8 mouse cellular contexts compared by ENCODE assay signal in the genomic region with DNA sequence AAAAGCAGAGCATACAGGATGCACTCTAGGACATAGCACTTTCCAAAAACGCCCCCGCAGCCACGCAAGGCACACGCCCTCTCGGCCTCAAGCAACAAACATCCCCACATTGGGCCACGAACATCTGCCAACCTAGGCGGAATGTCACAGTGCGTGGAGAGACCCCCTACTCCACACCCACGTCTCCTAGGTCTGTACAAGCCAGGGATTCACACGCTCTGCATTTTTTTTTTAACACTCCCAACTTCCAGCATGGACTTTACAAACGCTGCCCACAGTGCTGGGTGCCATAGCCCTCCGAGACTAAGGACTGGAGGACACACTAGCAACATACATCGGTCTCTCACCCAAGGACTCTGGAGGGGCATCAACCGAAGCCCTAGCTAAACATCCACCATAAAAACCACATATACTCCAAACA. TPM values are rescaled to one million over a fixed set of nuclear protein-coding genes. Genes with fewer than 3 reads are reported as not detected.
DNase-seq lines count a peak whose midpoint lies in the region; ATAC-seq and TF ChIP-seq lines count a peak whose summit lies in the region.

No protein-coding gene starts in this region.

- peak overlapping the region; percentile 98 for H3K27ac ChIP-seq in ES-E14 (ENCODE audit: insufficient read depth, low read depth, low read length, poor library complexity, severe bottlenecking)
- H3K27ac ChIP-seq in heart, embryonic 16.5 days (ENCODE audit: low read length) = peak overlapping the region; percentile 94
- no peak overlapping the region; the same call in 1 of the 2 replicates for H3K27ac ChIP-seq in liver, embryonic 13.5 days
- H3K27ac ChIP-seq in stomach, postnatal 0 days (replicated peaks) = peak overlapping the region; percentile 99

- H3K4me2 ChIP-seq in heart, embryonic 16.5 days (ENCODE audit: low read depth, low read length) = peak overlapping the region; percentile 93
- H3K4me2 ChIP-seq in liver, embryonic 13.5 days = peak overlapping the region; percentile 75
- H3K4me2 ChIP-seq in stomach, postnatal 0 days (replicated peaks; ENCODE audit: low read depth) = peak overlapping the region; percentile 93

- TF ChIP-seq EP300 in stomach, postnatal 0 days (optimal IDR thresholded peaks at IDR 0.05) = no peak

- H3K9me3 ChIP-seq in ES-E14 (ENCODE audit: control insufficient read depth, insufficient read depth, low read depth, low read length) = no peaks in the 10 kb centered on the region
- H3K9me3 ChIP-seq in heart, embryonic 16.5 days (replicated peaks; ENCODE audit: control insufficient read depth, low read length) = no peaks in the 10 kb centered on the region
- H3K9me3 ChIP-seq in liver, embryonic 13.5 days (replicated peaks) = no peaks in the 10 kb centered on the region
- H3K9me3 ChIP-seq in stomach, postnatal 0 days (ENCODE audit: control insufficient read depth, low read length) = no peaks in the 10 kb centered on the region

- H3K36me3 ChIP-seq in ES-E14 (ENCODE audit: control insufficient read depth, insufficient read depth, low read length, poor library complexity, severe bottlenecking) = peaks cover 10% of the 10 kb centered on the region; the same call in 1 of the 2 replicates
- no peaks in the 10 kb centered on the region for H3K36me3 ChIP-seq in heart, embryonic 16.5 days (ENCODE audit: control insufficient read depth, insufficient read depth)
- no peaks in the 10 kb centered on the region for H3K36me3 ChIP-seq in liver, embryonic 13.5 days
- peaks cover 3% of the 10 kb centered on the region; the same call in 1 of the 2 replicates for H3K36me3 ChIP-seq in stomach, postnatal 0 days (ENCODE audit: control insufficient read depth, insufficient read depth, low read length)

- TF ChIP-seq CTCF in stomach, postnatal 0 days (IDR thresholded peaks at IDR 0.05; ENCODE audit: low read depth) = no peak

- H3K4me3 ChIP-seq in ES-E14 (ENCODE audit: insufficient read depth in 1 of 2, low read depth in 1 of 2, low read length in 2 of 2, poor library complexity in 1 of 2, severe bottlenecking in 1 of 2) = peak overlapping the region; percentile 69 to 93
- H3K4me3 ChIP-seq in heart, embryonic 16.5 days (ENCODE audit: low read length) = peak overlapping the region; percentile 60
- peak overlapping the region; percentile 58 for H3K4me3 ChIP-seq in liver, embryonic 13.5 days (replicated peaks)
- peak overlapping the region; percentile 66 for H3K4me3 ChIP-seq in stomach, postnatal 0 days (ENCODE audit: low read depth, low read length)

- in situ Hi-C loops in ES-E14 (cut with MboI; ENCODE audit: low sequenced_read_pairs in 2 of 2, unreplicated experiment in 2 of 2) = no loop called here

- H3K9ac ChIP-seq in ES-E14 (ENCODE audit: insufficient read depth, low read depth, low read length, poor library complexity, severe bottlenecking) = peak overlapping the region; percentile 81
- peak overlapping the region; percentile 68 for H3K9ac ChIP-seq in heart, embryonic 16.5 days (ENCODE audit: low read length)
- H3K9ac ChIP-seq in liver, embryonic 13.5 days = peak overlapping the region; percentile 60
- H3K9ac ChIP-seq in stomach, postnatal 0 days (ENCODE audit: low read length) = peak overlapping the region; percentile 70

- peaks cover 19% of the 10 kb centered on the region for H3K27me3 ChIP-seq in heart, embryonic 16.5 days (ENCODE audit: control insufficient read depth, insufficient read depth, low read length)
- H3K27me3 ChIP-seq in liver, embryonic 13.5 days = peaks cover 100% of the 10 kb centered on the region
- no peaks in the 10 kb centered on the region for H3K27me3 ChIP-seq in stomach, postnatal 0 days (ENCODE audit: control insufficient read depth, insufficient read depth, low read length)

- ATAC-seq in heart, embryonic 16.5 days (replicated peaks; ENCODE audit: extremely low read depth, insufficient read depth, low FRiP score) = no peak
- no peak for ATAC-seq in liver, embryonic 13.5 days (ENCODE audit: low read depth)
- ATAC-seq in stomach, postnatal 0 days (ENCODE audit: low FRiP score, low TSS enrichment) = no peak

- H3K4me1 ChIP-seq in ES-E14 (ENCODE audit: control insufficient read depth in 2 of 2, insufficient read depth in 2 of 2, low read length in 2 of 2, poor library complexity in 1 of 2) = peaks cover 16 to 26% of the 10 kb centered on the region in 2 experiments
- H3K4me1 ChIP-seq in heart, embryonic 16.5 days (ENCODE audit: control insufficient read depth, insufficient read depth, low read length) = peaks cover 32% of the 10 kb centered on the region
- peaks cover 64% of the 10 kb centered on the region for H3K4me1 ChIP-seq in liver, embryonic 13.5 days (replicated peaks)
- peaks cover 22% of the 10 kb centered on the region for H3K4me1 ChIP-seq in stomach, postnatal 0 days (replicated peaks; ENCODE audit: control insufficient read depth, insufficient read depth)

- peak; percentile 25 for DNase-seq in gastrocnemius, postnatal 10 days
- no peak for DNase-seq in gastrocnemius, adult 8-10 months (ENCODE audit: low spot score in 2 of 2)
- DNase-seq in ES-E14 (ENCODE audit: low read depth, low spot score) = no peak
- no peak for DNase-seq in liver, embryonic 13.5 days
- no peak for DNase-seq in stomach, postnatal 0 days (ENCODE audit: low spot score)
- no peak for DNase-seq in urinary bladder, postnatal 4 days (ENCODE audit: low spot score in 2 of 2)
- DNase-seq in thymus, postnatal 4 days = no peak

- 5% methylated on average over 14 of the region's 14 CpGs for WGBS in heart, embryonic 16.5 days
- 19% methylated on average over 14 of the region's 14 CpGs for WGBS in liver, embryonic 13.5 days (ENCODE audit: insufficient replicate concordance)
- 5% methylated on average over 14 of the region's 14 CpGs for WGBS in stomach, postnatal 0 days

TF ChIP-seq in ES-E14, 5 proteins besides CTCF, POLR2A, EP300 and RAD21:
- TF ChIP-seq HCFC1 (IDR thresholded peaks at IDR 0.05; ENCODE audit: borderline replicate concordance, insufficient read depth, low read length) = no peak
- TF ChIP-seq ZNF384 (IDR thresholded peaks at IDR 0.05; ENCODE audit: low read depth, low read length) = no peak
- TF ChIP-seq MAFK (IDR thresholded peaks at IDR 0.05; ENCODE audit: insufficient read depth, low read depth, low read length) = no peak
- TF ChIP-seq CHD2 (IDR thresholded peaks at IDR 0.05; ENCODE audit: low read depth, low read length) = no peak
- no peak for TF ChIP-seq ZC3H11A (IDR thresholded peaks at IDR 0.05; ENCODE audit: borderline replicate concordance, low read depth, low read length)

RNA-seq across cellular contexts. Expression of a gene that starts 11.8 kb away (rescaled TPM):
- total RNA-seq in gastrocnemius, postnatal 10 days (2021) = 10 to 100 TPM; 12.4 to 22.2 TPM
- 1 to 10 TPM; 4.4 to 9.8 (median 8.4) TPM for total RNA-seq in gastrocnemius, adult 8-10 months (2022)
- total RNA-seq in ES-E14 (2012; rRNA removed) = 101 and 115 TPM in 2 replicates
- 8.9 and 11.8 TPM in 2 replicates for polyA plus RNA-seq in heart, embryonic 16.5 days (2015; fragmentation: Nextera tagmentation; extraction: Ambion mirVana)
- 2.5 and 3.0 TPM in 2 replicates for polyA plus RNA-seq in liver, embryonic 13.5 days (2015; fragmentation: Nextera tagmentation; extraction: Ambion mirVana)
- polyA plus RNA-seq in stomach, postnatal 0 days (2015; fragmentation: Nextera tagmentation; extraction: Ambion mirVana) = 27.2 and 34.6 TPM in 2 replicates

RNA-seq across cellular contexts. Expression of a gene that starts 13.7 kb away (rescaled TPM):
- 1 to 10 TPM in 1 of 2 experiments, under 1 TPM in 1; 0.59 to 1.3 TPM for total RNA-seq in gastrocnemius, postnatal 10 days (2021)
- 1 to 10 TPM in 2 of 4 experiments, under 1 TPM in 2; 0.34 to 1.8 (median 1.0) TPM for total RNA-seq in gastrocnemius, adult 8-10 months (2022)
- total RNA-seq in ES-E14 (2012; rRNA removed) = 34.0 and 93.0 TPM in 2 replicates
- 3.9 and 6.9 TPM in 2 replicates for polyA plus RNA-seq in heart, embryonic 16.5 days (2015; fragmentation: Nextera tagmentation; extraction: Ambion mirVana)
- 5.5 and 6.5 TPM in 2 replicates for polyA plus RNA-seq in liver, embryonic 13.5 days (2015; fragmentation: Nextera tagmentation; extraction: Ambion mirVana)
- 1.2 TPM in 2 replicates for polyA plus RNA-seq in stomach, postnatal 0 days (2015; fragmentation: Nextera tagmentation; extraction: Ambion mirVana)

RNA-seq across cellular contexts. Expression of a gene that starts 24.9 kb away (rescaled TPM):
- total RNA-seq in gastrocnemius, postnatal 10 days (2021) = not detected
- total RNA-seq in gastrocnemius, adult 8-10 months (2022) = not detected
- 0.45 and 1.0 TPM in 2 replicates for total RNA-seq in ES-E14 (2012; rRNA removed)
- 0.11 and 0.12 TPM in 2 replicates for polyA plus RNA-seq in heart, embryonic 16.5 days (2015; fragmentation: Nextera tagmentation; extraction: Ambion mirVana)
- not detected in 2 replicates for polyA plus RNA-seq in liver, embryonic 13.5 days (2015; fragmentation: Nextera tagmentation; extraction: Ambion mirVana)
- 0.10 and 0.12 TPM in 2 replicates for polyA plus RNA-seq in stomach, postnatal 0 days (2015; fragmentation: Nextera tagmentation; extraction: Ambion mirVana)

RNA-seq across cellular contexts. Expression of a gene that starts 33.8 kb away (rescaled TPM):
- total RNA-seq in gastrocnemius, postnatal 10 days (2021) = 10 to 100 TPM; 16.1 to 17.6 TPM
- total RNA-seq in gastrocnemius, adult 8-10 months (2022) = 10 to 100 TPM; 14.9 to 17.3 (median 15.7) TPM
- 89.9 and 95.7 TPM in 2 replicates for total RNA-seq in ES-E14 (2012; rRNA removed)
- 43.8 and 49.4 TPM in 2 replicates for polyA plus RNA-seq in heart, embryonic 16.5 days (2015; fragmentation: Nextera tagmentation; extraction: Ambion mirVana)
- polyA plus RNA-seq in liver, embryonic 13.5 days (2015; fragmentation: Nextera tagmentation; extraction: Ambion mirVana) = 29.0 and 33.7 TPM in 2 replicates
- 81.6 and 83.6 TPM in 2 replicates for polyA plus RNA-seq in stomach, postnatal 0 days (2015; fragmentation: Nextera tagmentation; extraction: Ambion mirVana)

RNA-seq across cellular contexts. Expression of a gene that starts 40.9 kb away (rescaled TPM):
- total RNA-seq in gastrocnemius, postnatal 10 days (2021) = 10 to 100 TPM; 23.9 to 25.5 TPM
- 1 to 10 TPM; 5.6 to 8.5 (median 7.6) TPM for total RNA-seq in gastrocnemius, adult 8-10 months (2022)
- total RNA-seq in ES-E14 (2012; rRNA removed) = 47.3 and 51.9 TPM in 2 replicates
- polyA plus RNA-seq in heart, embryonic 16.5 days (2015; fragmentation: Nextera tagmentation; extraction: Ambion mirVana) = 38.3 and 43.7 TPM in 2 replicates
- 20.8 and 22.0 TPM in 2 replicates for polyA plus RNA-seq in liver, embryonic 13.5 days (2015; fragmentation: Nextera tagmentation; extraction: Ambion mirVana)
- polyA plus RNA-seq in stomach, postnatal 0 days (2015; fragmentation: Nextera tagmentation; extraction: Ambion mirVana) = 32.1 and 39.4 TPM in 2 replicates

Comparison
In these comparisons a context has a peak if more than half of its experiments do, and no peak if none do; other contexts are left out.
1. RNA of a gene that starts 13.7 kb away (total RNA-seq): 34.0 to 93.0 TPM in ES-E14; 0.34 to 1.8 TPM in gastrocnemius, adult 8-10 months and 0.59 to 1.3 TPM in gastrocnemius, postnatal 10 days; every median in the first group is over 10 times any median in the second.
2. Peak in every context shown above with its lines, with median percentiles within 50 percentile points of each other: H3K4me3 ChIP-seq, H3K9ac ChIP-seq and H3K4me2 ChIP-seq.